Mouse (Mus musculus) heart, adult 10 weeks (tissue): ENCODE data around the gene Mrpl21. TPM values are rescaled to one million over a fixed set of nuclear protein-coding genes. Genes with fewer than 3 reads are reported as not detected.

Experiments
- polyA plus RNA-seq: library from polyadenylated mRNA; stranded (reverse); fragments of 350-450 nt; fragmentation: Illumina TruSeq; extraction: RNeasy Lipid Tissue Mini Kit (QIAGEN cat#74804); gene quantifications from one replicate; pipeline ENCODE4 v1.2.3, GENCODE M21; 2014; ENCODE audit warnings: low read depth, low replicate concordance

Gene Mrpl21
- polyA plus RNA-seq: 106 TPM

GRCm38 (mm10) chr19:3282572-3283467, at the start of gene Mrpl21, which contains the start of gene Ighmbp2:
Gene Mrpl21 (plus strand): TSS chr19:3282901.
Gene Ighmbp2 (minus strand): TSS chr19:3283017.

DNA sequence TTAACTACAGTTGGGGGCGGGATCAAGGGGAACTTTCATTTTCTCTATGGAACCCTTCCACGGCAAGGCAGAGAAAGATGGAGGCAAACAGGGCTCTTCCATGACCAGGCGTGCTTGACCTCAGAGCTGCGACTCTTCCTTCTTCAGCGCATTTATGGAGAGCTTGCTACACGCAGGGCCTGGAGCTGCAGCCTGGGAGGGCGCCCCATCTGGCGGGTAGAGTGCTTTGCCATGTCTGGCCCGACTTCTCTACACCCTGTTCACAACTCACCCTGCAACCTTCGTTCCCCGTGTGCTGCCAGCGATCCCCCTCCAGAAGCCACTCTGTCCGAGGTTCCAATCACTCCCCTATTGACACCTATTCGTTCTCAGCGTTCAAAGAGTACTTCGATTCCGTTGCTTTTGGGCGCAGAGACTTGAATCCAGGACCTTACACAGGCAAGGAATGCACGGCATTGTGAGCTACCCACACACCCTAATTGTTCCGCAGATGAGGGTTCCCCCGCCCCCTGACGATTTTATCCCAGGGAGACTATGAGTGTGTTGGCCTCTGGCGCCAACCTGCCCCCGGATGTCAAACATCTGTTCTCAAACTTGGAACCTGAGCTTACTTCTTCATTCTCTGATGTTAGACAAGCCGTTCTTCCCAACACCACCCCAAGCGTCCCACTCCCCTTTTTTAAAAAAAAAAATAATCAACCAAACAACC, 39.7 kb downstream of the Mrpl21 start, which contains the start of gene Cpt1a:
Gene Cpt1a (plus strand): TSS at position 74 of the 709 bp plus-strand sequence.

Other genes starting within 250 kb of the Mrpl21 start
- gene Ighmbp2, start 116 bp downstream of the Mrpl21 start, polyA plus RNA-seq: 2.9 TPM
- 29.6 TPM for gene Cpt1a, start 39.4 kb downstream of the Mrpl21 start, polyA plus RNA-seq
- 3.0 TPM for gene Tesmin, start 106.0 kb downstream of the Mrpl21 start, polyA plus RNA-seq
- gene Gal, start 131.6 kb downstream of the Mrpl21 start, polyA plus RNA-seq: not detected